Mouse (Mus musculus) myocyte (in vitro differentiated cells): ENCODE measurements around the gene Vsir.

Experiments
- CEBPB ChIP-seq: IDR thresholded peaks from 2 replicates; pipeline ENCODE4 v1.6.1; 2011; ENCODE audit warnings: mild to moderate bottlenecking, moderate library complexity; ENCODE audit not compliant: poor library complexity, insufficient read depth, severe bottlenecking
- E2F4 ChIP-seq: IDR thresholded peaks from one replicate; pipeline ENCODE4 v1.6.1; 2011; ENCODE audit warnings: mild to moderate bottlenecking, control low read depth, moderate library complexity; ENCODE audit not compliant: insufficient read depth
- MYOD1 ChIP-seq, 3 experiments: IDR thresholded peaks; one replicate each; pipeline ENCODE4 v1.6.1; 2011; ENCODE audit warnings: control low read depth in 2 of 3, low read depth in 2 of 3, mild to moderate bottlenecking in 2 of 3, moderate library complexity in 1 of 3; ENCODE audit not compliant: insufficient read length in 2 of 3, control insufficient read depth in 1 of 3
- MYOG ChIP-seq, 3 experiments: IDR thresholded peaks; one replicate each; pipeline ENCODE4 v1.6.1; 2011; ENCODE audit warnings: control low read depth in 2 of 3, low read depth in 2 of 3, mild to moderate bottlenecking in 2 of 3; ENCODE audit not compliant: insufficient read length in 2 of 3, control insufficient read depth in 1 of 3, insufficient read depth in 1 of 3
- POLR2A ChIP-seq: IDR thresholded peaks from one replicate; pipeline ENCODE4 v1.6.1; 2011; ENCODE audit warnings: low read depth, mild to moderate bottlenecking, control low read depth, moderate library complexity; ENCODE audit not compliant: insufficient read length
- POLR2AphosphoS2 ChIP-seq: IDR thresholded peaks from one replicate; pipeline ENCODE4 v1.6.1; 2011; ENCODE audit warnings: low read depth, control low read depth; ENCODE audit not compliant: insufficient read length
- TCF12 ChIP-seq: IDR thresholded peaks from one replicate; pipeline ENCODE4 v1.6.1; 2011; ENCODE audit warnings: mild to moderate bottlenecking, control low read depth; ENCODE audit not compliant: poor library complexity, insufficient read depth, severe bottlenecking
- USF1 ChIP-seq: IDR thresholded peaks from one replicate; pipeline ENCODE4 v1.6.1; 2011; ENCODE audit warnings: low read depth, mild to moderate bottlenecking, control low read depth, moderate library complexity

- TF ChIP-seq MYOD1 (IDR thresholded peaks at IDR 0.05; ENCODE audit: control insufficient read depth in 1 of 3, insufficient read length in 2 of 3, low read depth in 2 of 3) (no peak), USF1 (no peak), MYOG (IDR thresholded peaks at IDR 0.05; ENCODE audit: control insufficient read depth in 1 of 3, insufficient read depth in 1 of 3, insufficient read length in 2 of 3, low read depth in 2 of 3) (no peak), CEBPB (no peak), POLR2A (no peak), POLR2AphosphoS2 (no peak), TCF12 (no peak), E2F4 (no peak)
These were observed 3.6 kb downstream of the Vsir start for GRCm38 (mm10) chr10:60350077-60350804.
